Mouse (Mus musculus): Measurements from ENCODE around the gene Afp. TPM values are rescaled to one million over a fixed set of nuclear protein-coding genes. Genes with fewer than 3 reads are reported as not detected.

Gene Afp
- polyA plus RNA-seq, 1 experiment from 2014 or later, result 0.56 TPM

DNA sequence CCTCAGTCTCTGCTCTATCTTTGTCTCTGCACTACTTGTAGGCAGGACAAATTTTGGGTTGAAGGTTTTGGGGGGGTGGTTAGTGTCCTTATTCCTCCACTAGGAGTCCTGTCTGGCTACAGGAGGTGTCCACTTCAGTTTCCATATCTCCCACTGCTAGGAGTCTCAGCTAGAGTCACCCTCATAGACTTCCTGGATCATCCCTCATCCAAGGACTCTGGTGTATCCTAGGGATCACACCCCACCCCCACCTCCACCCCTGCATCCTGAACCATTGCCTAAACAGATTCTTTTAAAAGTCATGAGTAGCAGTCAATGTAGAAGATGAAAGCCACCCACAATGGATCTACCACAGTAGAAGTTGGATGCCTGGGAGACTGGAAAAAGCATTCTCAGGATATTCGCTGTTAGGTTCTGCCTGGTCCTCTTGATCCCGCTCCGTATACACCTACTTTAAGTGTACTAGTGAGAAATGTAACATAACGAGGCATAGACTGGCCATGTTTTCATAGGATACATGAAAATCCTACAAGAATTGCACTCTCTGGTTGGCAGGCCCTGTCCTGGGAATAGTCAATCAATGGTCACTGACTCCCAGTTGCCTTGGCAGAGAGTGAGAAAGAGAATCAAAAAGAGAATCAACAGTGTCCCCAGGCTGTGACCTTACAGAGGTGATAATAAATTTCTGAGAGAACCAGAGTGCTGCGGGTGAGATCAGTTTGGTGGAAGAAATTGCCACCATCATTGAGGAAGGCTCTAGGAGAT is 19.5 kb downstream of the Afp start:
- no peak overlapping the region for H3K4me2 ChIP-seq
- no peak overlapping the region for H3K27ac ChIP-seq
- no peak for ATAC-seq (ENCODE audit: low FRiP score)
- H3K36me3 ChIP-seq, result no peaks in the 10 kb centered on the region
- H3K4me1 ChIP-seq (replicated peaks), result peaks cover 3% of the 10 kb centered on the region; the same call in 1 of the 2 replicates
- no peak overlapping the region for H3K4me3 ChIP-seq
- 97% methylated on average over 5 of the region's 5 CpGs for WGBS
- no peaks in the 10 kb centered on the region for H3K27me3 ChIP-seq
- H3K9ac ChIP-seq, result no peak overlapping the region
- H3K9me3 ChIP-seq, result no peaks in the 10 kb centered on the region

DNA sequence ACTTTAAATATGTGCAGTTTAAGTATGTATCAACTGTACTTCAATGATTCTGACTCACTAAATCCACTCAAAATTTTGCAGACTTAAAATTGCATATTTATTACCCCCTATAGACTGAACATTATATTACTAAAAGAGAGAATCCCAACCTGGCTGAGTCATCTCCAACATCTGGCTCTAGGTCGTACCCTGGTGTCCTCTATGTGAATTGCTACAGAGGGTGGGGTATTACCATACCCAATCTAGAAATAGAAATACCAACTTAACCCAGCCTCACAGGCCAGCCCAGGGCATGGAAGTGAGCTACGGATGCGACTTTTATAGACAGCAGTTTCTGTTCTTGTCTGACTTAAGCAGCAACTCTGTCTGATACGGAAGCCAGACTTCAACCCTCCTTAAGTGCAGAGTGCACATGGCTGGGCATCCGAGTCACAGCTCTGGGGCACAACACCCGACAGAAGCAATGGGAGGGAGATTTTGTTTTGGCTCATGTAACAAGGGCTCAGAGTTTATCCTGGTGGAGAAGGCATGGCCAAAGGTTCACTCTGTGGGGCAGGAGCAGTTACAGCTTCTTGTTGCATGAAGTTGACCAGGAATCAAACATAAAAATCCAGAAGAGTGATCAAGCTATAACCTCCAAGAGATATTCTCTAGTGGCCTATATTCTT is 21.9 kb downstream of the Afp start:
- WGBS, result 88% methylated on average over 6 of the region's 6 CpGs
- Histone ChIP-seq H3K36me3 (no peaks in the 10 kb centered on the region), H3K9ac (no peak overlapping the region), H3K27me3 (no peaks in the 10 kb centered on the region), H3K4me1 (replicated peaks) (peaks cover 3% of the 10 kb centered on the region; the same call in 1 of the 2 replicates), H3K4me2 (no peak overlapping the region), H3K27ac (no peak overlapping the region), H3K4me3 (no peak overlapping the region), H3K9me3 (no peaks in the 10 kb centered on the region)
- ATAC-seq (ENCODE audit: low FRiP score), result no peak

- 89% methylated on average over 6 of the region's 6 CpGs for WGBS
- H3K9me3 ChIP-seq, result no peaks in the 10 kb centered on the region
These were observed 25.0 kb downstream of the Afp start for GRCm38 (mm10) chr5:90515561-90515960.

DNA sequence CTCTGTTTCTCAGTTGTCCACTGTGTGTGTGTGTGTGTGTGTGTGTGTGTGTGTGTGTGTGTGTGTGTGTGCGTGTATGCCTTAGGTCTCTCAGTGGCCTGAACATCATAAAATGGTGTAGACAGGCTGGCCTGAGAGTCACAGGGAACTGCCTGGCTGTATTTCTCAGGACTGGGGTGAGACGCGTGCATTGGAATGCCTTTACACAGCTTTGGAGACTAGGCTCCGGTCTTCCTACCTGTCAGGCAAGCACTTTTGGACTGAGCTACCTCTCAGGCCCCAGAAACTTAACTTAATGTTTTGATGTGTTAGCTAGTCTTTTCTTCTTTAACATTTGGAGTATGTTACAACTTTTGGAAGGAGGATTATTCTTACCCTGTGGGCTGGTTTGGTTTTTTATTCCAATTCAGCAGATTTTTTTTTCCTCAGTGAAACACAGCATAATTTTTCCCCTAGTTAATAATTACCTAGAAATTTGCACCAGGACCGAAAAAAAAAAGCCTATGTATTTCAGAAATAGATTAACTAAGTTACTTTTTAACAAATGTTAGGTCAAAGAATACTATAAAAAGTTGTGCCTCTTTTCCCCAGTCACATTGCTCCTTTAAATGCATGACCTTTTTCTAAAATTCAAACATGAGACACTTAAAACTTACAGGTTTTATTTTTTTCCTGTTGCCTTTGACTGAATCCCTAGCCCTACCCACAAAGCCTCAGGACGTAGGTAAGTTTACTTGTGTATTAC is 28.0 kb downstream of the Afp start, which contains the start of gene Afm:
TSS of gene Afm (plus strand) at position 577 of the 745 bp plus-strand sequence.
- H3K9me3 ChIP-seq, result no peaks in the 10 kb centered on the region
- WGBS, result 88% methylated on average over 6 of the region's 6 CpGs
- H3K4me3 ChIP-seq, result no peak within 1 kb of the TSS
- H3K9ac ChIP-seq, result no peak within 1 kb of the TSS
- no peak within 1 kb of the TSS for H3K27ac ChIP-seq
- H3K4me2 ChIP-seq, result no peak within 1 kb of the TSS
- H3K27me3 ChIP-seq, result no peaks in the 10 kb centered on the region
- H3K4me1 ChIP-seq (replicated peaks), result no peaks in the 10 kb centered on the region
- no peak for ATAC-seq (ENCODE audit: low FRiP score)
- no peaks in the 10 kb centered on the region for H3K36me3 ChIP-seq

More at GRCm38 (mm10) chr5:90515561-90515960, 25.0 kb downstream of the Afp start:
- H3K4me2 ChIP-seq, result no peak overlapping the region
- no peak for ATAC-seq (ENCODE audit: low FRiP score)
- no peaks in the 10 kb centered on the region for H3K4me1 ChIP-seq (replicated peaks)
- no peak overlapping the region for H3K9ac ChIP-seq
- H3K36me3 ChIP-seq, result no peaks in the 10 kb centered on the region
- no peak overlapping the region for H3K27ac ChIP-seq
- no peaks in the 10 kb centered on the region for H3K27me3 ChIP-seq
- H3K4me3 ChIP-seq, result no peak overlapping the region

GRCm38 (mm10) chr5:90551191-90551590 is 60.7 kb downstream of the Afp start:
- Histone ChIP-seq H3K4me3 (no peak overlapping the region), H3K9ac (no peak overlapping the region), H3K4me1 (replicated peaks) (no peaks in the 10 kb centered on the region), H3K27ac (no peak overlapping the region), H3K9me3 (no peaks in the 10 kb centered on the region), H3K27me3 (no peaks in the 10 kb centered on the region), H3K36me3 (no peaks in the 10 kb centered on the region), H3K4me2 (no peak overlapping the region)
- ATAC-seq (ENCODE audit: low FRiP score), result no peak
- WGBS, result 87% methylated on average over 8 of the region's 8 CpGs

- no peak for ATAC-seq (ENCODE audit: low FRiP score)
- no peaks in the 10 kb centered on the region for H3K4me1 ChIP-seq (replicated peaks)
- H3K36me3 ChIP-seq, result no peaks in the 10 kb centered on the region
- no peaks in the 10 kb centered on the region for H3K9me3 ChIP-seq
- 88% methylated on average over 3 of the region's 3 CpGs for WGBS
- no peak overlapping the region for H3K27ac ChIP-seq
- no peak overlapping the region for H3K4me3 ChIP-seq
- H3K9ac ChIP-seq, result no peak overlapping the region
- H3K27me3 ChIP-seq, result no peaks in the 10 kb centered on the region
- H3K4me2 ChIP-seq, result no peak overlapping the region
These were observed 65.5 kb downstream of the Afp start for GRCm38 (mm10) chr5:90556052-90556451.

Other genes with a start within 250 kb of the Afp start
- 28.1 and 29.7 TPM in 2 replicates for gene Ankrd17, start 124.2 kb upstream of the Afp start, polyA plus RNA-seq (2015; fragmentation: Nextera tagmentation; extraction: Ambion mirVana)
- 5.8 and 6.1 TPM in 2 replicates for gene Gm9958, start 123.5 kb upstream of the Afp start, polyA plus RNA-seq (2015; fragmentation: Nextera tagmentation; extraction: Ambion mirVana)
- 0.08 and 0.83 TPM in 2 replicates for gene Alb, start 29.8 kb upstream of the Afp start, polyA plus RNA-seq (2015; fragmentation: Nextera tagmentation; extraction: Ambion mirVana)
- gene Afm, start 28.2 kb downstream of the Afp start, polyA plus RNA-seq (2015; fragmentation: Nextera tagmentation; extraction: Ambion mirVana), result not detected in 2 replicates
- gene 5830473C10Rik, start 70.4 kb downstream of the Afp start, polyA plus RNA-seq (2015; fragmentation: Nextera tagmentation; extraction: Ambion mirVana), result not detected in 2 replicates
- gene Rassf6, start 149.9 kb downstream of the Afp start, polyA plus RNA-seq (2015; fragmentation: Nextera tagmentation; extraction: Ambion mirVana), result 0.87 and 1.0 TPM in 2 replicates